Mouse (Mus musculus) CH12.LX (cell line): ENCODE results near the gene Slc28a3. TPM values are rescaled to one million over a fixed set of nuclear protein-coding genes. Genes with fewer than 3 reads are reported as not detected.

Experiments
- DNase-seq: peaks from one replicate; pipeline ENCODE4 v3.0.0-alpha.2; 2013; ENCODE audit errors: extremely low read depth
- H3K27ac ChIP-seq: 2 replicates; pipeline ENCODE4 v1.5.1; 2012; ENCODE audit warnings: low read depth, mild to moderate bottlenecking, control low read depth, moderate library complexity; ENCODE audit not compliant: insufficient read depth
- H3K27me3 ChIP-seq: replicated peaks from 2 replicates; pipeline ENCODE3; 2012; ENCODE audit warnings: inconsistent platforms
- H3K36me3 ChIP-seq, 2 experiments: replicated peaks in 1 of 2; 2 replicates each; pipeline versions ENCODE3 to v1.6.1; 2012; ENCODE audit warnings: inconsistent platforms in 1 of 2, low read length in 1 of 2, mild to moderate bottlenecking in 1 of 2, mixed read lengths in 1 of 2, moderate library complexity in 1 of 2; ENCODE audit not compliant: control insufficient read depth in 1 of 2, insufficient read depth in 1 of 2
- H3K4me1 ChIP-seq, 2 experiments: 2 replicates each; pipeline ENCODE4 v1.6.1; 2012; ENCODE audit warnings: inconsistent platforms in 1 of 2, moderate library complexity in 1 of 2; ENCODE audit not compliant: insufficient read depth in 2 of 2, control insufficient read depth in 1 of 2
- H3K4me2 ChIP-seq: 2 replicates; pipeline ENCODE4 v1.6.1; 2012; ENCODE audit warnings: low read depth, mild to moderate bottlenecking, control low read depth; ENCODE audit not compliant: poor library complexity, insufficient read depth, severe bottlenecking
- H3K4me3 ChIP-seq, 3 experiments: fragments of 150-350 bp in 1 of 3; sonication (generic) in 1 of 3; replicated peaks in 1 of 3; 2 replicates each; pipeline versions ENCODE3 to v1.5.1; 2011 to 2012; ENCODE audit warnings: low read depth in 2 of 3, low read length in 2 of 3, mild to moderate bottlenecking in 2 of 3, moderate library complexity in 2 of 3, control low read depth in 1 of 3, improper control_type of control experiment in 1 of 3, inconsistent platforms in 1 of 3, mixed read lengths in 1 of 3; ENCODE audit not compliant: poor library complexity in 1 of 3
- H3K79me2 ChIP-seq: replicated peaks from 2 replicates; pipeline ENCODE4 v1.6.1; 2012; ENCODE audit warnings: mild to moderate bottlenecking, moderate library complexity; ENCODE audit not compliant: control insufficient read depth, poor library complexity, insufficient read depth, severe bottlenecking; ENCODE audit errors: extremely low read depth
- H3K9ac ChIP-seq: 2 replicates; pipeline ENCODE4 v1.6.1; 2012; ENCODE audit warnings: low read depth, mild to moderate bottlenecking, control low read depth, moderate library complexity; ENCODE audit not compliant: insufficient read depth
- H3K9me3 ChIP-seq: replicated peaks from 2 replicates; pipeline ENCODE3; 2012; ENCODE audit warnings: low read length, inconsistent platforms, mixed read lengths
- BHLHE40 ChIP-seq: IDR thresholded peaks from 2 replicates; pipeline ENCODE4 v1.6.1; 2011; ENCODE audit warnings: mild to moderate bottlenecking, low read depth, low read length, improper control_type of control experiment
- CHD1 ChIP-seq: IDR thresholded peaks from 2 replicates; pipeline ENCODE4 v1.6.1; 2012; ENCODE audit warnings: low read depth, low read length, improper control_type of control experiment, inconsistent platforms
- CHD2 ChIP-seq: IDR thresholded peaks from 2 replicates; pipeline ENCODE4 v1.6.1; 2011; ENCODE audit warnings: low read length, improper control_type of control experiment
- CTCF ChIP-seq, 2 experiments: IDR thresholded peaks in 1 of 2; conservative IDR thresholded peaks in 1 of 2; 2 replicates each; pipeline ENCODE4 v1.5.1; 2011 to 2012; ENCODE audit warnings: low read depth in 2 of 2, low read length in 2 of 2, improper control_type of control experiment in 1 of 2, inconsistent platforms in 1 of 2, mild to moderate bottlenecking in 1 of 2, moderate library complexity in 1 of 2
- ETS1 ChIP-seq: conservative IDR thresholded peaks from 2 replicates; pipeline ENCODE4 v1.6.1; 2012; ENCODE audit warnings: low read depth, mild to moderate bottlenecking, inconsistent platforms, low read length, improper control_type of control experiment, moderate library complexity
- GABPA ChIP-seq: IDR thresholded peaks from 2 replicates; pipeline ENCODE4 v1.6.1; 2012; ENCODE audit warnings: low read depth, low read length, improper control_type of control experiment, inconsistent platforms; ENCODE audit not compliant: insufficient replicate concordance
- IRF4 ChIP-seq: IDR thresholded peaks from 2 replicates; pipeline ENCODE4 v1.6.1; 2014; ENCODE audit warnings: low read depth, mild to moderate bottlenecking, inconsistent platforms, low read length, improper control_type of control experiment
- JUN ChIP-seq: IDR thresholded peaks from 2 replicates; pipeline ENCODE4 v1.6.1; 2011; ENCODE audit warnings: low read depth, mild to moderate bottlenecking, low read length, improper control_type of control experiment, moderate library complexity; ENCODE audit not compliant: insufficient read depth
- JUND ChIP-seq: conservative IDR thresholded peaks from 2 replicates; pipeline ENCODE4 v1.6.1; 2011; ENCODE audit warnings: low read depth, low read length, improper control_type of control experiment
- KAT2A ChIP-seq: IDR thresholded peaks from 2 replicates; pipeline ENCODE4 v1.6.1; 2012; ENCODE audit warnings: low read length, improper control_type of control experiment, inconsistent platforms; ENCODE audit not compliant: insufficient replicate concordance
- MAX ChIP-seq: IDR thresholded peaks from 2 replicates; pipeline ENCODE4 v1.6.1; 2011; ENCODE audit warnings: low read length, improper control_type of control experiment
- MAZ ChIP-seq: IDR thresholded peaks from 2 replicates; pipeline ENCODE4 v1.6.1; 2012; ENCODE audit warnings: low read depth, mild to moderate bottlenecking, inconsistent platforms, low read length, improper control_type of control experiment, moderate library complexity
- MXI1 ChIP-seq: IDR thresholded peaks from 2 replicates; pipeline ENCODE4 v1.6.1; 2011; ENCODE audit warnings: mild to moderate bottlenecking, low read depth, low read length, improper control_type of control experiment
- NELFE ChIP-seq: IDR thresholded peaks from 2 replicates; pipeline ENCODE4 v1.6.1; 2011; ENCODE audit warnings: low read depth, low read length, improper control_type of control experiment
- NRF1 ChIP-seq: IDR thresholded peaks from 2 replicates; pipeline ENCODE4 v1.6.1; 2014; ENCODE audit warnings: low read depth, mild to moderate bottlenecking, inconsistent platforms, low read length, improper control_type of control experiment, moderate library complexity
- PAX5 ChIP-seq: IDR thresholded peaks from 2 replicates; pipeline ENCODE4 v1.6.1; 2012; ENCODE audit warnings: low read length, inconsistent platforms, mixed read lengths
- POLR2A ChIP-seq: IDR thresholded peaks from 2 replicates; pipeline ENCODE4 v1.6.1; 2011; ENCODE audit warnings: low read depth, mild to moderate bottlenecking, improper control_type of control experiment, low read length
- POLR2AphosphoS2 ChIP-seq: IDR thresholded peaks from 2 replicates; pipeline ENCODE4 v1.6.1; 2011; ENCODE audit warnings: low read depth, low read length, improper control_type of control experiment
- RCOR1 ChIP-seq: conservative IDR thresholded peaks from 2 replicates; pipeline ENCODE4 v1.6.1; 2012; ENCODE audit warnings: low read depth, mild to moderate bottlenecking, inconsistent platforms, low read length, improper control_type of control experiment
- SIN3A ChIP-seq: IDR thresholded peaks from 2 replicates; pipeline ENCODE4 v1.6.1; 2012; ENCODE audit warnings: low read length, improper control_type of control experiment, inconsistent platforms
- SMC3 ChIP-seq: IDR thresholded peaks from 2 replicates; pipeline ENCODE4 v1.6.1; 2011; ENCODE audit warnings: low read depth, low read length, improper control_type of control experiment
- TBP ChIP-seq: conservative IDR thresholded peaks from 2 replicates; pipeline ENCODE4 v1.6.1; 2011; ENCODE audit warnings: low read depth, low read length, improper control_type of control experiment
- TCF12 ChIP-seq: IDR thresholded peaks from 2 replicates; pipeline ENCODE4 v1.6.1; 2014; ENCODE audit warnings: low read depth, mild to moderate bottlenecking, inconsistent platforms, low read length, improper control_type of control experiment
- UBTF ChIP-seq: IDR thresholded peaks from 2 replicates; pipeline ENCODE4 v1.6.1; 2012; ENCODE audit warnings: low read depth, mild to moderate bottlenecking, inconsistent platforms, low read length, improper control_type of control experiment, moderate library complexity
- USF2 ChIP-seq: conservative IDR thresholded peaks from 2 replicates; pipeline ENCODE4 v1.6.1; 2011; ENCODE audit warnings: low read depth, low read length, improper control_type of control experiment
- ZKSCAN1 ChIP-seq: IDR thresholded peaks from 2 replicates; pipeline ENCODE4 v1.6.1; 2012; ENCODE audit warnings: low read depth, inconsistent platforms, low read length, improper control_type of control experiment, borderline replicate concordance
- ZMIZ1 ChIP-seq: IDR thresholded peaks from 2 replicates; pipeline ENCODE4 v1.6.1; 2012; ENCODE audit warnings: low read depth, mild to moderate bottlenecking, inconsistent platforms, low read length, improper control_type of control experiment
- dilution Hi-C: fragments of 300-500 bp; cut with MboI; formaldehyde crosslinking; loops from 2 replicates; pipeline ENCODE4 v1.14.3; 2020; ENCODE audit warnings: low sequenced_read_pairs; ENCODE audit not compliant: extremely low pct_unique_long_range_greater_than_20kb, extremely low pct_ligation_motif_present
- in situ Hi-C: fragments of 300-500 bp; cut with MboI; formaldehyde crosslinking; loops from 3 replicates; pipeline ENCODE4 v1.14.3; 2019; ENCODE audit warnings: low sequenced_read_pairs, low pct_ligation_motif_present, low pct_unique_long_range_greater_than_20kb, mixed read lengths
- polyA plus RNA-seq: library from polyadenylated mRNA; unstranded; fragments of >175 nt; gene quantifications from 2 replicates; pipeline ENCODE4 v1.2.1, GENCODE M21; 2012; ENCODE audit warnings: low read depth; ENCODE audit not compliant: insufficient read length
- total RNA-seq, 2 experiments: library from RNA; depleted of rRNA; stranded (reverse); fragments of 300-350 nt in 1 of 2; fragments of >200 nt in 1 of 2; gene quantifications; 2 replicates each; pipeline ENCODE4 v1.2.3; 2012 to 2014

Gene Slc28a3
- total and polyA plus RNA-seq, 3 experiments, result not detected

DNA sequence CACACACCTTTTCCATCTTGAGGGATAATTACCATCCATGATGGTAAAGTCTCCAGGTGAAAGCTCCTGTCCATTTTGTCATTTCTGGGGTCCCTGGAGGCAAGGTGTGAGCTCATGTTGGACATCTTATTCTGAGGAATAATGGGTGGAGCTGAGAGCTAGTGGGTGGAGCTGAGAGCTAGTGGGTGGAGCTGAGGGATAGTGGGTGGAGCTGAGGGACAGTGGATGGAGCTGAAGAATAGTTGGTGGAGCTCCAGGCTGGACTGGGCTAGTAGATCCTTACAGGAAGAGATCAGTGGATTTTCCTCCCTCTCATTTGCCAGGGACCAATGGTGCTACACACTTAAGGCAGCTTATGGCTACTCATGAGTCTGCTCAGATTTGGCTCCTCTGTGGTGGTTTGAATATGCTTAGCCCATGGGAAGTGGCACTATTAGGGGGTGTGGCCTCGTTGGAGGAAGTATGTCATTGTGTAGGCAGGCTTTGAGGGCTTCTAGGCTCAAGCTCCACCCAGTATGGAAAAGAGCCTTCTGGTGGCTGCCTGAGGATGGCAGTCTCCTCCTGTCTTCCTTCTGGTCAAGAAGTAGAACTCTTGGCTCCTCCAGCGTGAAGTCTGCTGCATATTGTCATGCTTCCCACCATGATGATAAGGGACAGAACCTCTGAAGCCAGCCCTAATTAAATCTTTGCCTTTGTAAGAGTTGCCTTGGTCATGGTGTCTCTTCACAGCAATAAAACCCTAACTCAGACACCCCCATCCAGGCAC, 74.0 kb downstream of the Slc28a3 start:
- H3K9ac ChIP-seq, result no peak overlapping the region
- no peak for DNase-seq
- no peaks in the 10 kb centered on the region for H3K9me3 ChIP-seq
- in situ Hi-C loops (no loop called here), dilution Hi-C loops (no loop called here)
- no peak for TF ChIP-seq IRF4
- no peak overlapping the region for H3K4me3 ChIP-seq
- H3K4me1 ChIP-seq, result 0 out of 4 replicates have a peak, but pooled peaks cover 0 to 4% of the 10 kb centered on the region in 2 experiments
- no peak overlapping the region for H3K4me2 ChIP-seq
- H3K27me3 ChIP-seq, result no peaks in the 10 kb centered on the region
- no peak overlapping the region for H3K27ac ChIP-seq
- no peaks in the 10 kb centered on the region for H3K36me3 ChIP-seq
- H3K79me2 ChIP-seq, result no peaks in the 10 kb centered on the region

- no peak overlapping the region for H3K9ac ChIP-seq
- no peak for DNase-seq
- no peaks in the 10 kb centered on the region for H3K36me3 ChIP-seq
- 0 out of 4 replicates have a peak, but pooled peaks cover 0 to 4% of the 10 kb centered on the region in 2 experiments for H3K4me1 ChIP-seq
- H3K4me2 ChIP-seq, result no peak overlapping the region
- in situ Hi-C loops, result no loop called here
- dilution Hi-C loops, result no loop called here
- H3K27ac ChIP-seq, result no peak overlapping the region
- no peaks in the 10 kb centered on the region for H3K79me2 ChIP-seq
- H3K27me3 ChIP-seq, result no peaks in the 10 kb centered on the region
- no peak for TF ChIP-seq TBP
- no peak for TF ChIP-seq RCOR1
- no peak for TF ChIP-seq USF2
- no peak for TF ChIP-seq SIN3A
- TF ChIP-seq MAX, result no peak
- no peak for TF ChIP-seq CTCF (conservative IDR thresholded peaks at IDR 0.05 in 1 of 2, IDR thresholded peaks at IDR 0.05 in 1 of 2; ENCODE audit: low read depth in 2 of 2, low read length in 2 of 2)
- TF ChIP-seq MXI1, result no peak
- TF ChIP-seq PAX5, result no peak
- TF ChIP-seq POLR2A, result no peak
- TF ChIP-seq TCF12, result no peak
- TF ChIP-seq CHD1, result no peak
- no peak for TF ChIP-seq MAZ
- H3K4me3 ChIP-seq, result no peak overlapping the region
- no peaks in the 10 kb centered on the region for H3K9me3 ChIP-seq
These were observed 75.4 kb downstream of the Slc28a3 start for GRCm38 (mm10) chr13:58535321-58535720.

DNA sequence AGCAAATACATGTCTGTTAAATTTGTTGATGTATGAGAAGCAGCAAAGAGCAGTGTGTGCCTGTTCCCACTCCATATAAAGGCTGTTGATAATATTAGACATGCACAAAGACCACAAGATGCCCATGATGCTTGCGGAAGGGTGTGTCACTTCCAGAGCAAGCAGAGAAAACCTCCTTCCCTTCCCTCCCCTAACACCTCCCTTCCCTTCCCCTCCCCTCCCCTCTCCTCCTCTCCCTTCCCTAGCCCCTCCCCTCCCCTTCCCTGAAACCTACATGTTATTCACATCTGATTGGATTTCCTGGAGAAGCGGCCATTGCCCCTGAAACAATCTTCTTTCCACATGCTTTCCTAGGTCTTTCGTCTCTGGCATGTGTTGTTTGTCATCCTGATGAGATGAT, 75.8 kb downstream of the Slc28a3 start:
- Histone ChIP-seq H3K4me2 (no peak overlapping the region), H3K27ac (no peak overlapping the region), H3K4me1 (0 out of 4 replicates have a peak, but pooled peaks cover 0 to 4% of the 10 kb centered on the region in 2 experiments), H3K9ac (no peak overlapping the region), H3K4me3 (no peak overlapping the region), H3K36me3 (no peaks in the 10 kb centered on the region), H3K9me3 (no peaks in the 10 kb centered on the region), H3K79me2 (no peaks in the 10 kb centered on the region), H3K27me3 (no peaks in the 10 kb centered on the region)
- dilution Hi-C loops, result no loop called here
- no peak for DNase-seq
- TF ChIP-seq KAT2A (no peak), JUND (no peak), NRF1 (no peak), POLR2AphosphoS2 (no peak), MAX (no peak), ZMIZ1 (no peak), NELFE (no peak), JUN (no peak), UBTF (no peak), GABPA (no peak), ETS1 (no peak), BHLHE40 (no peak), RCOR1 (no peak), CHD2 (no peak), SMC3 (no peak), ZKSCAN1 (no peak)
- in situ Hi-C loops, result no loop called here
